Mouse (Mus musculus): ENCODE data around the gene Fry. TPM values are rescaled to one million over a fixed set of nuclear protein-coding genes. Genes with fewer than 3 reads are reported as not detected.
A peak's percentile ranks its signal among the peaks of the same experiment; 100 is the strongest.

Fry gene
- total RNA-seq, 1 experiment from 2014 or later: 47.5 TPM

DNA sequence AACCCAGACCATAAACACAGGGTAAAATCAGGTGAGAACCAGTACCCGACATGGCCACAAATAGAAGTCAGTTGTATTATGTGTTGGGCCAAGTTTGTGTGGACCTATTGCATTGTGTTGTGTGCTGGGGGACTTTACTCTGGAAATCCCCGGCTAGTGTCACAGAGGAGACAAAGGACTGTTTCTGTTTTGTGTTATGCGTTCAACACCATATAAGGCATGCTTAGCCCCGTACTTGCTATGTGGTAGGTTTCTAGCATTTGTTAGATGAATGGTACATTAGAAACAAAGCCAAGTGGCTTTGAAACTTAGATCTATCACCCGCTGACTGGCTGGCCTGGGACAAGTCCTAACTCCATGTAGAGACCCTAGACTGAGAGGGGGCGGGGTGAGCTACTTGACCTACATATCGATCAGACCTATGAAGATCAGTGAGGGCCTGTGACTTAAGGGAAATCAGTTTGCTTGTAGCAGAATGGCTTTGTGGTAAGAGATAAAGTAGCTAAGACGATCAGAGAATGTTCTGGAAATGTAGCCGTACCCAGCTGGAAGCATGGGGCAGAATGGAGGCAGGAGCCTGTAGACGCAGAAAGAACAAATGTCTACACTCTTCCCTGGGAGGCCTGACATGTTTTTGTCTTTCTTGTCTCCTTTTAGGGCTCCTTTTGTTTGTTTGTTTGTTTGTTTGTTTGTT, 105.2 kb downstream of the Fry start:
- DNase-seq: no peak

DNA sequence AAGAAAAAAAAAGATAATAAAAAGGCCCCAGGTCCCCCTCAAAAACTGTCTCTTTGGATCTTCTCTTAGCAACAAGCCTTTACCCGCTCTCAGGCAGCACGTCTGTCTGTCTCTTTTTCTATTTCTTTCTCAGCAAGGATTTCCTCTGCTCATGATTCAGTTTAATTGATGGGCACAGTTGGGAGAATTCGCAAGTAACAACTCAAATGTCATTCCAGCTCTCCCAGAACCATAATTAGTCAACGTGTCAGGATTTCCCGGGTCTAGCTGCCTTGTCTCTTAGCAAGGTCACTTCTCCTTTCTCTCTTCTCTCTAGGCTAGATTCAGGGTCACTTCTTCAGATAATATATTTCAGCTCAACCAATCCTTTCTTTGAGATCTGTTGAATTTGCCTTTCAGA, 110.6 kb downstream of the Fry start:
- no peak for DNase-seq

DNA sequence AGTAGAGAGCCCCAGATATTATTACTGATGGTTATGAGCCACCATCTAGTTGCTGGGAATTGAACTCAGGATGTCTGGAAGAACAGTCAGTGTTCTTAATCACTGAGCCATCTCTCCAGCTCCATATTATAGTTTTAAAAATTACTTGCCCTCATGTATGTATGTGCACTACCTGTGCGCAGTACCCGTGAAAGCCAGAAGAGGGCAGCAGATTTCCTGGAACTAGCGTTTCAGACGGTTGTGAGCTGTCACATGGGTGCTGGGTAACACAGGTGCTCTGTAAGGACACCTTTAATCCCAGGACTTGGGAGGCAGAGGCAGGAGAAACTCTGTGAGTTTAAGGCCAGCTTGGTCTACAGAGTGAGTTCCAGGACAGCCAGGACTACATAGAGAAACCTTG, 111.3 kb downstream of the Fry start:
- DNase-seq: no peak

DNA sequence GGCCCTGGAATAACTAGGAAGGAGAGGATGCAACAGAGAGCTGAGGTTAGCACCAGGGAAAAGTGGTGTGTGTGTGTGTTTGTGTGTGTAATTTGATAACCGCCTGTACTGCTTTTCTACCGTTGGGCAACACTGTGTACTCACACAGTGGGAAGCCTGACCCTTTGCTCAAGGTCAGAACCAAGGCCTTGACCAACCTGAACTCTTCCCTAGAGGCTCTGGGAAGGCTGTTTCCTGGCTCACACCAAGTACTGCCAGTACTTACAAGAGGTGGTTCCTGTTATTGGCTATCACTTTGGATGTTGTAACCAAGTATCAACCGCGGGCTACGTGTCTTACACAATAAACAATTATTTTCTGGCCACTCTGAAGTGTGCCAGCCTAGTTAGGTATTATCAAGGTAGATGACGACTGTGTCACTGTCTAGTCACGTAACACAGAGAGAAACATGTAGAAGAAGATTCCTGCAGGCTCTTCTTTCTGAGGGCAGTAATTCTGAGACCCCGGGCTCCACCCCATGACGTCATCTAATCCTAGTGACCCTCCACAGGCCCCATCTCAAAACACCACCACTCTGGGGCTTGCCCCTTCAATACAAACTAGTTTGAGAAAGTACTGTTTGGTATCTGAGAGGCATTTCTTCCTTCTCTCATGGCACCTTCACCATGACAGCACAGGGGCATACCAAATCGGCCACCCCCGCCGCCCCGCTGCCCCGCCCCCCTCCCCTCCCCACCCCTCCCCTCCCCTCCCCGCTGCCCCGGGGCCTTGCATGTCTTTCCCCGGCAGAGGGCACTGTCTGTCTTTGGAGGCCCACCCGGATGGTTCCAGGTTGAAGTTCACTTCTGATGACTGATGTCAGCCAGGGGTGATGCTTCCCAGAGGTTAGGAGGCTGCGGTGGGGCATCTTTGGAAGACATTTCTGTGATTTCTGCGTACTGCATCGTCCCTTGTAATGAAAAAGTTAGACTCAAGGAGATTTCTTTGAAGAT, 114.0 kb downstream of the Fry start:
- peak; percentile 40 for DNase-seq

DNA sequence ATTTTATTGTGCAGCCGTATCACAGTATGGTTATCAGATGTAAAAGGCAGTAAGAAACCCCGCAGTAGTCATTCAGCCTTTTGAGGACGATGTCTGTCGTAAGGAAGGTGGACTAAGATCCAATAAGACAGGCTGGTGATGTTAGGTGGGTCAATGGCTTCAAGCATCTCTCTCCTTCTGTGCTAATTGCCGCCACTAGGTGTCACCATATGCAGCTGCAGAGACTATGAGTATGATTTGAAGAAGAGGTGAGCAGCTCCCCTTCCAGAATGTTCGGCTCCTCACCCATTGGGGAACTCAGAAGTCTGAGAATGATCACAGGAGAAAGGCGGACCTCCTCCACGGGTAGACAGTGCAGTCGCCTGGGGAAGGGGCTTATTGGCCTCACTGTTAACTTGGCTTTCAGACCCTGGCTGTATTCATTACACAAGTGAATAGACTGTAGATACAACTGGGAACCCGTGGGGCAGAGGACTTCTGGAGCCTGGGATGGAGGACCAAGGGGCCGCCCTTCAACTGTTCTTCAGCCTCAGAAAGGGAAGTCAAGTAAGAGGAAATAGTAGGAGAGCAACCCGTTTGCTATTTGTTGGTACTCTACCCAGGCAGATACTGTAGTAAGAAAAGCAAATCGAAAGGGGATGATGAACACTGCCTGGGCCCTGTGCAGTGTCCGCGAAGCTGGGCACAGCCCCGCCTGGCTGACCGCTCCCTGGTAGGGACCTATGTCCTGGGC, 114.9 kb downstream of the Fry start:
- peak; percentile 54 for DNase-seq

DNA sequence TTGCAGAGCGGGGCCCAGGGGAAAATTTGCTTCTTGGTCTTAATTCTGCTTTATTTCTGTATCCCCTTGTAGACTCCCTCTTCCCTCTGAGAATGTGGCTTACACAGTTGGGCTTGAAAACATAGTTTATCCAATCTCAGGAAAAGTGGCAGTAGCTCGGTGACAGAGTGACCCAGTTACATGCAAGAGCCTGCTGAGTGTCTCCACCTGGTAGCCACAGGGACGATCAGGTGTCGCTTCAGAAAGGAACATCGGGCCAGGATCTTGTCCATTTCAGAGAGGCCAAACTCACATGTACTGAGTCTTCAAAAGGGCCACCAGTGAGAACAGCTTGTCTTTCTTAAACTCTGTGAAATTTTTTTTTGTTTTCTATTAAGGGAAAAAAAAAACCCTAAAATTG, 117.5 kb downstream of the Fry start:
- no peak for DNase-seq

DNA sequence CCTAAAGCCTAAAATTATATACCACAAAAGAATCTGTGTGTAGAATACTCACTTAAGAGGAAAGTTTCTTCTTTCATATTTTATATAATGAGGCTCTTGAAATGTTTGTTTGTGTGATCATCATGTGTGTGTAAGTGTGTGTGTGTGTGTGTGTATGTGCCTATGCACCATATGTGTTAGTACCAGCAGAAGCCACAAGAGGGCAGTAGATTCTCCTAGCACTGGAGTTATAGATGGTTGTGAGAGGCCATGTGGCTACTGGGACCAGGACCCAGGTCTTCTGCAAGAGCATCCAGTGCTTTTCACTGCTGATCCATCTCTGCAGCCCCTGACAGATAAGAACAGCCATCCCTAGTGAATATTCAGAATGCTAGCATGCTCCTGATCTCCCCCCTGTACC, 118.2 kb downstream of the Fry start:
- no peak for DNase-seq

DNA sequence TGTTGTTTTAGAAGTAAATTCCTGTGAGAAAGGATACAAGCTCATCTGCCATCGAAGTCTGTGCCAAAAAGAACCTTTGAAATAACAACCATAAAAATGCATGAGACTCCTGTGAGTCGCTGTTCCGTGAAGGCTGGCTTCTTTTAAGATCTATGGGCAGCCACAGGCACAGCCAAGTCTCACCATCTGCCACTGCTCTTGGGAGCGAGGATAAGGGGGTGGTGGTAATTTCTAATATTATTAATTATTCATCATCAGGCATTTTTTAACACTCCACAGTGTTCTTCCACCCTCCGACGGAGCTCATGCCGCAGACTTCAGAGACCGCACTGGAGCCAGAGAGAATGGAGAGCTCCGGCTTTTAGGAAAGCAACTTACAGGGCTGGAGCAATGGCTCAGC, 123.2 kb downstream of the Fry start:
- DNase-seq: no peak

DNA sequence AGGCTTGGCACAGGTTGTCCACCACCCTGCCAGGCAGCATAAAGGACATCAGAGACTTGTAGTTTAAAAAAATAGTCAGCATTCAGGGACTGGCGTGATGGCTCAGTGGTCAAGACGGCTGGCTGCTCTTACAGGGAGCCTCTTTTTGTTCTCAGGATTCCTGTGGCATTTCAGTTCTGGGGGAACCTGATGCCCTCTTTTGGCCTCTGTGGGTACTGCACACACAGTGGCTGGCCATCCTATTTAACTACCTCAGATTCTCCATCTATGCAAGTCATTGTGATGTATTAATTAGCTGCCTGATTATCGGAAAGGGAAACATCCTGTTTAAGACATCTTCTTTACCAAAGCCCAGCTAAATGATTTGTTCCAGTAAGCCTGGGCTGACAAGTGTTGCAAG, 128.3 kb downstream of the Fry start:
- DNase-seq: no peak

DNA sequence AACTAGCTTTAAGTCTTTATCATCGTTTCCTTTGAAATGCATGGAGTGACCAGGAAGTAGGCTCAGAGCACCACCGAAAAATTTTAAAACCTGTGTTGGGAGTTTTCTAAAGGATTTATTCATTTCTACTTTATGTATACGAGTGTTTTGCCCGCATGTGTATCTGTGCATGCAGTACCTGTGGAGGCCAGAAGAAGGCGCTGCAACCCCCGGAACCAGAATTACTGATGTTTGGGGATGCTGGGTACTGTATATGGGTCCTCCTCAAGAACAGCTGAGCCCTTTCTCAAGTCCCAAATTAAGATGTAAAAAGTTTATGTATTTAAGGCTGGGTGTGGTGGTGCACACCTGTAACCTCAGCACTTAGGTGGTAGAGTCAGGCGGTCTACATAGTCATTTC, 139.3 kb downstream of the Fry start:
- DNase-seq: no peak

DNA sequence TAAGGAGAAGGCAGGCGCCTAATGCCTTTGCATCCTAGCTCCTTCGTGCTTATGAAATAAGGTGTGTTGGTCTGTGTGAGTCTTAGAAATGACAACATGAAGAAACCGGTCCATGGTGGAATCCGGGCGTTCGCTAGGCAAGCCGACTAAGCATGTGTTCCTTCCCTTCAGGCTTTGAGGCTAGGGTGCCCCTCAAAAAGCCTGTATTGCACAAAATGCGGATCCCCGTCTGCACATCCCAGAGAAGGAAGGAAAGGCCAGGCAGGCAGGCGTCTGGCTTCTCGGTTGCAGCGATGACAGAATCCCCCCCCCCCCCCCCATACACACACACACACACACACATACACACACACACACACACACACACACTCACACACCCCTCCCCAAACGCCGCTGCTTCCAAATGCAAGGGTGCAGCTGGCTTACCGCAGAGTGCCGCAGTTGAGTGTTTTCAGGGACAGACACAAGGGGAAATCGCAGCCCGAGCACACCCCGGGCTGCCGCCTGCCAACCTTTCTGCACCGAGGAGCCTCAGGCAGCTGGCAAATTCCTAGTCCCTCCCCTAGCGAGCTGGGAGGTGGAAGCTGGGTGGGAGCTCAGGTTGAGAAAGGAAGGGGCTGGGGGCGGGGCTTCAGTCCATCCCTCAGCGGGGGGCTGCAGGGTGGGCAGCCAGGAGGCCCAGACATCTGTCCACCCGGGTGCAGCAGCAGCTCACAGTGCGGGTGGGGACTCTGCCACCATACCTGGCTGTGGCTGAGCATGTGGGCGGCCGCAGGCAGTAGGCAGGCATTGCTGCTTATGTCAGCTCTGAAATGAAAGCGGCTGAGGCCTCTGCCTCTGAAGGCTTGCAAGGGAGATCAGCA, 141.0 kb downstream of the Fry start:
- peak; percentile 23 for DNase-seq

DNA sequence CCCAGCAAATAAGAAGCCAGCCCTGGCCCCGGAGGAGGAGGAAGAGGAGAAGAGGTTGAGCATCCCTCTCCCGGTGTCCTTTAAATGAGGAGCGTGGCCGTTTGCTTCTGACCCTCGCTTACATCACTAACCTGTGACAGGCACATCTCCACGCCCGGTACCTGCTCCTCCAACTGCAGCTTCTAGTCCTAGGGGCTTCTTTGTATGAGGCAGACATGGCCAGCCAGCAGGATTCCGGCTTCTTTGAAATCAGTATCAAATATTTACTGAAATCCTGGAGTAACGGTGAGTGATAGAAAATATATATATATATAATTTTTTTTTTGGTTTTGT, 141.6 kb downstream of the Fry start:
- no peak for DNase-seq

DNA sequence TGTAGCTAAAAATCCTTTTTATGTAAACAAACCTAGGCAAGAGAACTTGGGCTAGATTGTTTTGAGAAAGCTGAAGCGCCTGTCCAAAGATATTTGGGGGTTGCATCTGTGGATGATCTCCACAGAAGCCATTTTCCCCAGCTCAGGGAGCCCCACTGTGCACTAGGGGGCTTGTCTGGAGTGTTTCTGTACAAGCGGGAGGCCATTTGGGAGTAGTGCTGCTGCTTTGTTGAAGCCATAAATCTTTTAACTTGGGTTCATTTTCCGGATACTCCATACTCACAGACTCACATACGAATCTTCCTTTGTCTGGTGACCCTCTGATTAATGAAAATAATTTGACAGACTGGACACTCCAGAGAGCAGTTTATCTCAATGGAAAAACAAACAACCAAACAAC, 142.9 kb downstream of the Fry start:
- no peak for DNase-seq

DNA sequence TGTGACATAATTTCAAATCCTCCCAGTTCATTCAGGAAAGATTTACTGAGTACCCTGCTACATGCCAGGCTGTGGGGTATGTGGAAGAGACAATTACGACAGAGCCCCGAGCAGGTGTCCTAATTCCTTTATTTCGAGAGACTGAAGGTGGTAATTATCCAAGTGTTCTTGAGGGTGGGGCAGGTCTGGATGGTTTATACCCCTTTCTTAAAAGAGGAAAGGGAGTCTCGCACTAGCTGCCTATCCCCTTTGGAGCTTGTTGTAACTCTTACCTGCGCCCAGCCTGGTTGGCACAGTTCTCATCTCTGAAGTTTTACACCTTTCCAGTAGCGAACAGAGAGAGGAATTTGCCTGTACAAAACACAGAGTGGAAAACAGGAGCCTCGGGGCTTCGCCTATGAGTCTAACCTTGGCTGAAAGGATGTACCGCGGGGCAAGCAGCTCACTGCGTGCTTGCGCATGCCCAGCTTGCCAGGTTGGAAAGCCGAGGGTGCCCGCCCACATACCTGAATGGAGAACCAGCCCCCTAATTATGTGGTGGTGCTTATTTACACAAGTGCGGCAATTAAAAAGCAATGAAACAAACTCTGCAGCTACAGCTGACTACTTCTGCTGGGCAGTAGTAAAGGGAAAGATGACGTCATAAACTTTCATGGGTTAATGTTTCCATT, 143.7 kb downstream of the Fry start:
- DNase-seq: no peak

DNA sequence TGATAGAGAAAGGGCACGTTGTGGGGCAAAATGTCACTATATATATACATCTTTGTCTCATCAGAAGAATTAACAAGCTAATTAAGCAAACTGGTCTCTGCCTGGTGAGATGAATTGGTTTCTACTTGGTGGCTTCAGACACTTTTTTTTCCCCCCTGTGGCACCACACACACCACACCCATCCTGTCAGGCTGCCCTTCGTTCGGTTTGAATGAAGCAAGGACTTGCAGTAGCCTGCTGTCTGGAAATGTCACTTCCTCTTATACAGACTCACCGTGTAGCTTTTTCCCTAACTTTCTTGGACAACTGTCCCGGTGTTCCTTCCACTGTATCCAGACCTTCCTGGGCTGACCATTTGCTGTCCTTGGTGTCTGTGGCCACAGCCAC, 144.3 kb downstream of the Fry start:
- no peak for DNase-seq

DNA sequence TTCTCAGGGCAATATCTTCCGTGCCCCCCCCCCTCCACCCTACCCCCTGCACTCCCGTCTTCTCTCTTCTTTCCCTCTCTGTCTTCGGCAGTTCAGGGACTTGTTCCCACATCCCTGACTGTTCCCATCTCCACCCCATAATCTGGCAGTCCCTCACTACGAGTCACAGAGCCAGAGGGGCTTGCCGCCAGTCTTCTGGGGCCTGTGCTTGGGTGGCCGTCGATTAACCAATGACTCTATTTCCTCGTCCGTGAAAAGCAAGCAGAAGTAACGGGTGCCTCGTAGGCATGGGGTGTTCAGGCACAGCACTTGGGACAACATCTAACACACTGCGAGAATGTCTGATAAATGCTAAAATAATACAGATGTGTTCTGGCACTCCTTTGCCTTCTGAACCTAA, 144.7 kb downstream of the Fry start:
- no peak for DNase-seq

DNA sequence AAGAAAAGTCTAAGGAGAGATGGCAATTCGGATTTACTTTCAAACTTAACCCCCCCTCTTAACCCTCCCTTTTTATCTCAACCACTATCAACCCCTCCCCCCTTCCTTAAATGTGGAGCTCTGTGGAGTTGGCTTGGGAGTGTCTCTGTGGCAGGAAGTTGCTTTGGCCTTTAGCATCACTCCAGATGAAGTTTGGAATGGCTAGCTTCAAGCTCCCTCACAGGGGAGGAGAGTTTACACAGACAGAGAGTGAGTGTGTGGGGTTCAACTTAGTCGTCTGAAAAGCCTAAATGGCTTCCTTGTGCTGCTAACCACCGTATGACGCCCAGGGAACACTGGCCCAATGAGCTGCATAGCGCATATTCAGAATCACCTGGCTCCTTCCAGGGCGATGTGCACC, 145.2 kb downstream of the Fry start:
- no peak for DNase-seq

DNA sequence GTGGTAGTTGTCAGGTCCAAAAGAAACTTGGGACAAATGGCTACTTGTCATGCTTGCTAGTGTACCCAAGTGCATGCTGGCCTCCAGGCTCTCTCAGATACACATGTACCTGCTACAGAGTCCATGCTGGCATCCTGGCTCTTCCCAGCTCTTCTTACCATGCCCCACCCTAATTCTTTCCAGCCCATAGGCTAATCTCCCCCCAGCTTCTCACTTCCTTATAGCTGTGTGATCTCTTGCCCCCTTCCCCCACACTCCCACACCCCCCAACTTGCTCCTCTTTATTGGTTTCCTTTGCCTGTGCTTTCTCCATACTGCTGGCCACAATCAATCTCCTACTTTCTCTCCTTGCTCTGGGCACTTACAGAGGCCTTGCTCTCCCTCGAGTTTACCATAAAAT, 146.6 kb downstream of the Fry start:
- no peak for DNase-seq

DNA sequence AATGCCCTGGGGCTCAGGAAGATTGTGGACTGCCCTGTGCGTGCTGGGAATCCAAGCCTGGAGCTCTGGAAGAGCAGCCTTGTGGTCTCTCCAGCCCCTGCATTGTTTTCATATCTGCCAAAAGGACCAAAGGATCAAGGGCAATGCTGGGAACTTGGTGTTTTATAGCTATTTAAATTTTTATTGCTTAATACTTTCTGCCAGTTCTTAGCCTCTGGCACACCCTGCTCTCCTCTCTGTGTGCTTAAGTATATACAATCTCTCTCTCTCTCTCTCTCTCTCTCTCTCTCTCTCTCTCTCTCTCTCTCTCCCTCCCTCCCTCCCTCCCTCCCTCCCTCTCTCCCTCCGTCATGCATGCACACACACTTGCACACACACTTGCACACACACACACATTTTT, 147.5 kb downstream of the Fry start:
- no peak for DNase-seq

DNA sequence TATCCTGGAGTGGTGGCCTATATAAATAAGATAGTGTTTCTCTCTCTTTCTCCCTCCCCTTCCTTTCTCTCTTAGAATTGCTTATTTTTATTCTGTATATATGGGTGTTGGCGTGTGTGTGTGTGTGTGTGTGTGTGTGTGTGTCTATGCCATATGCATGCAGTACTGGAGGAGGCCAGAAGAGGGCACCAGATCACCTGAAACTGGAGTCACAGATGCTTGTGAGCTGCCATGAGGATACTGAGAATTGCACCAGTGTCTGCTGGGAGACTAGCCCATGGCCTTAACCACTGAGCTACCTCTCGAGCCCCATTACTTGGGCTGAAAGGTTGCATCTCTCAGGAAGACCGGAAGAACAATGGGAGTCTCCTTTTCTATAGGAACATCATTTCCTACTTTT, 149.8 kb downstream of the Fry start:
- no peak for DNase-seq

DNA sequence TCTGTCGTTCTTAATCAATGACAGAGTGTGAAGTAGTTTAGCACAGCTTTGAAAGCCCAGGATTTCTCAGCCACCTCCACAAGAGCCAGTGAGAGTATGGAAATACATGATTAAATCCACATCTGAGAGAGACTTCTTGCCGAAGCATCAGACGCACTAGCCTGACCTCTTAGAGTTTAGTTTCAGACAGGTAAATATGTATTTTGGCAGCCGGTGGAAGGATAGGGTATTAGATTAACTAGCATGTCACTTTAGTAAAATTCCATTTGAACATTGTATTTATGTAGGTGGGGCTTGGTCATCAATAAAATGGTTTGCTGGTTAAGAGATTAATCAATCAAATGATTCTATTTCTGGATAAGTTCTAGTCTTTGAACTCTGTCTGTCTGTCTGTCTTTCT, 152.0 kb downstream of the Fry start:
- DNase-seq: no peak

DNA sequence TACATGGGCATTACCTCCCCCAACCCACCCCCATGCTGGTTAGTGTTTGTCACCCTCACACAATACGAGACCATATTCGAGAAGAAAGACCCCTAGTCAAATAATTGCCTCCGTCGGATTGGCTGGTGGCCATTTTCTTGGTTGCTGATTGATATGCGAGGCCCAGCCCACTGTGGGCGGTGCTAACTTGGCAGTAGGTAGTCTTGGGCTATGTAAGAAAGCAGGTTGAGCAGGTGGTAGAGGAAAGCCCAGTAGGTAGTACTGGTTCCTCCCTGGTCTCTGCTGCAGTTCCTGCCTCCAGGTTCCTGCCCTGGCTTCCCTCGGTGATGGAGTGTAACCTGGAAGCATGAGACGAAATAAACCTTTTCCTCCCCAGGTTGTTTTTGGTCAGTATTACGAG, 153.7 kb downstream of the Fry start:
- no peak for DNase-seq
